Mouse (Mus musculus) spleen, adult 2 months (tissue): ENCODE measurements around the gene Yif1a.

Experiments
- CTCF ChIP-seq: fragments of 200-500 bp; IDR thresholded peaks from 2 replicates; pipeline ENCODE4 v1.5.1; 2011; ENCODE audit warnings: mild to moderate bottlenecking, inconsistent platforms; ENCODE audit not compliant: insufficient read depth, insufficient read length, insufficient replicate concordance; ENCODE audit errors: extremely low read depth
- POLR2A ChIP-seq: fragments of 200-500 bp; IDR thresholded peaks from 2 replicates; pipeline ENCODE4 v1.6.1; 2011; ENCODE audit warnings: low read depth, low read length, inconsistent platforms

- TF ChIP-seq CTCF (no peak), POLR2A (no peak)
These were observed 51.3 kb downstream of the Yif1a start for GRCm38 (mm10) chr19:5139640-5140039.
